Mouse (Mus musculus) liver, adult 2 months (tissue): ENCODE measurements at regions not wholly inside any gene's neighbourhood (a gene's known extent, or its start where the extent isn't known, plus 50 kb on each side); places are given as distances from the start of the nearest gene placed in this dataset.

Experiments
- DNase-seq: peaks from one replicate; pipeline ENCODE4 v3.0.0-alpha.2; 2011; ENCODE audit warnings: low read depth, low spot score; ENCODE audit errors: extremely low read depth
- H3K27ac ChIP-seq: fragments of 200-500 bp; replicated peaks from 2 replicates; pipeline ENCODE4 v1.5.1; 2012; ENCODE audit warnings: low read depth, mild to moderate bottlenecking, control low read depth, inconsistent platforms, low read length; ENCODE audit not compliant: insufficient read depth
- H3K27me3 ChIP-seq: fragments of 200-500 bp; 2 replicates; pipeline ENCODE4 v1.6.1; 2012; ENCODE audit warnings: mild to moderate bottlenecking, moderate library complexity, low read length, inconsistent platforms; ENCODE audit not compliant: control insufficient read depth, insufficient read depth
- H3K36me3 ChIP-seq: fragments of 200-500 bp; 2 replicates; pipeline ENCODE4 v1.6.1; 2012; ENCODE audit warnings: low read length, inconsistent platforms; ENCODE audit not compliant: control insufficient read depth, insufficient read depth
- H3K4me1 ChIP-seq: fragments of 200-500 bp; 2 replicates; pipeline ENCODE4 v1.6.1; 2011; ENCODE audit warnings: low read length; ENCODE audit not compliant: control insufficient read depth, insufficient read depth
- H3K4me3 ChIP-seq: fragments of 200-500 bp; 2 replicates; pipeline ENCODE4 v1.5.1; 2011; ENCODE audit warnings: low read depth, mild to moderate bottlenecking, control low read depth, low read length, moderate library complexity; ENCODE audit not compliant: insufficient read depth
- H3K79me2 ChIP-seq: fragments of 200-500 bp; 2 replicates; pipeline ENCODE4 v1.6.1; 2012; ENCODE audit warnings: inconsistent platforms, mild to moderate bottlenecking, low read length, moderate library complexity; ENCODE audit not compliant: control insufficient read depth, insufficient read depth
- H3K9ac ChIP-seq: fragments of 200-500 bp; 2 replicates; pipeline ENCODE4 v1.6.1; 2012; ENCODE audit warnings: low read depth, mild to moderate bottlenecking, control low read depth, inconsistent platforms, low read length
- CTCF ChIP-seq: fragments of 200-500 bp; IDR thresholded peaks from 2 replicates; pipeline ENCODE4 v1.5.1; 2011; ENCODE audit warnings: low read depth, low read length, control low read depth
- POLR2A ChIP-seq: fragments of 200-500 bp; IDR thresholded peaks from 2 replicates; pipeline ENCODE4 v1.6.1; 2011; ENCODE audit warnings: low read length, control low read depth; ENCODE audit not compliant: insufficient read depth; ENCODE audit errors: extremely low read depth
- WGBS: fragments of 180-500 bp; shearing (Covaris S2); methylation state at CpG from one replicate; pipeline ENCODE4 v1.1.7; 2018; 5-methylcytosine and 5-hydroxymethylcytosine counted together

DNA sequence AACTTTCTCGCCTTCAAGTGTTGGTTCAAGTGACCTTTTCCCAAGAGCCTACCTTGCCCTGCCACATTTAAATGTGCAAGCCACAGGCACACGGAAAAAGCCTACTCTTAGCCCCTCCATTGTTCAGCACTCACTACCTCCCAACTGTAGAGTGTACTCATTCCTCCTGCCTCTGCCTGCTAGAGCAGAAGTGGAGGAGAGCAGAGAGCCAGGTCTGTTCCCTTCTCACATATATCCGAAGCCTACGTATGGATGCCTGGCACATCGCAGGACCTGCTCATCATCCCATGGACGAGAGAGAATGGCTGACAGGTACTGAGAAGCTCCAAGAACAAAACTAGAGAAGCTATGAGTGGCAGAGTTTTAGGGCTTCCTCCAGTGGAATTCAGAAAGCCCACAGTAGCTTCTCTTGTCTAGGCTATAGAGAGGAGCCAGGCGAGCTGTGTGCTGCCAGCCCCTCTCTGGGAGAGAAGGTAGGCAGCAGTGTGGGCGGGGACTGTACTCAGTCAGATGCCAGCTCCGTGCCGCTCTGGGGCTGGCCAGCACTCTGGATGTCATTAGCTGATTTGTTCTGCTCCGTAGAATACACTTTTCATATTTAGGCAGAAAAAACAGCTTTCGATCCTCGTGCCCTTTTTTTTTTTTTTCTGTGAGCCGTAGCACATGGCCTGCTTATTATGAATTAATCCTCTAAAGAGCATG is 86.1 kb upstream of the Pkdcc start:
- H3K79me2 ChIP-seq, result no peaks in the 10 kb centered on the region
- no peaks in the 10 kb centered on the region for H3K36me3 ChIP-seq
- H3K27ac ChIP-seq, result no peak overlapping the region
- no peaks in the 10 kb centered on the region for H3K27me3 ChIP-seq
- no peak overlapping the region for H3K4me3 ChIP-seq
- 92% methylated on average over 14 of the region's 14 CpGs for WGBS
- no peak for TF ChIP-seq CTCF
- no peaks in the 10 kb centered on the region for H3K4me1 ChIP-seq
- DNase-seq, result no peak
- no peak overlapping the region for H3K9ac ChIP-seq

DNA sequence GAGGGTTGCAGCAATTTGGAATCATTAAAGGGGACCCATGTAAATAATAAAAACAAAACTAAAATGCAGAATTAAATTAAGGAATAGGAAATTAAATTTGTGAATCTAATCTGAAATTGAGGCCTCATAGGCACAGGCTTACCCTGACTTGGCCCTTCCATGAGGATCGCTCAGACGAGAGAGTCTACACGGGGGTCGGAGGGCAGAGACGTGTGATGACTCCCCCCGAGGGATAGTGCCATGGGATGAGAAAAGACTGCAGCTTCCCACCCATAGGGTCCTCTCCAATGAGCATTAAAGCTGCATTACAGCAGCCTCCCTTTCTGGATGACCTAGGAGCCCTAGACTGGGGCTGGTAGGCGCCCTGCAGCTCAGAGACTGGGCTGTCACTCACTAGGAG is 85.4 kb upstream of the Pkdcc start:
- WGBS, result 91% methylated on average over 7 of the region's 7 CpGs
- DNase-seq, result no peak
- TF ChIP-seq CTCF, result no peak
- TF ChIP-seq POLR2A, result no peak

GRCm38 (mm10) chr17:83133201-83133600 is 81.9 kb upstream of the Pkdcc start:
- no peak overlapping the region for H3K9ac ChIP-seq
- 90% methylated on average over 9 of the region's 9 CpGs for WGBS
- H3K4me1 ChIP-seq, result no peaks in the 10 kb centered on the region
- H3K4me3 ChIP-seq, result no peak overlapping the region
- no peak for TF ChIP-seq CTCF
- TF ChIP-seq POLR2A, result no peak
- DNase-seq, result no peak
- H3K27ac ChIP-seq, result no peak overlapping the region
- H3K36me3 ChIP-seq, result no peaks in the 10 kb centered on the region
- no peaks in the 10 kb centered on the region for H3K27me3 ChIP-seq
- H3K79me2 ChIP-seq, result no peaks in the 10 kb centered on the region

More for the DNA sequence above, 85.4 kb upstream of the Pkdcc start:
- Histone ChIP-seq H3K27ac (no peak overlapping the region), H3K79me2 (no peaks in the 10 kb centered on the region), H3K4me1 (no peaks in the 10 kb centered on the region), H3K9ac (no peak overlapping the region), H3K4me3 (no peak overlapping the region), H3K36me3 (no peaks in the 10 kb centered on the region), H3K27me3 (no peaks in the 10 kb centered on the region)

DNA sequence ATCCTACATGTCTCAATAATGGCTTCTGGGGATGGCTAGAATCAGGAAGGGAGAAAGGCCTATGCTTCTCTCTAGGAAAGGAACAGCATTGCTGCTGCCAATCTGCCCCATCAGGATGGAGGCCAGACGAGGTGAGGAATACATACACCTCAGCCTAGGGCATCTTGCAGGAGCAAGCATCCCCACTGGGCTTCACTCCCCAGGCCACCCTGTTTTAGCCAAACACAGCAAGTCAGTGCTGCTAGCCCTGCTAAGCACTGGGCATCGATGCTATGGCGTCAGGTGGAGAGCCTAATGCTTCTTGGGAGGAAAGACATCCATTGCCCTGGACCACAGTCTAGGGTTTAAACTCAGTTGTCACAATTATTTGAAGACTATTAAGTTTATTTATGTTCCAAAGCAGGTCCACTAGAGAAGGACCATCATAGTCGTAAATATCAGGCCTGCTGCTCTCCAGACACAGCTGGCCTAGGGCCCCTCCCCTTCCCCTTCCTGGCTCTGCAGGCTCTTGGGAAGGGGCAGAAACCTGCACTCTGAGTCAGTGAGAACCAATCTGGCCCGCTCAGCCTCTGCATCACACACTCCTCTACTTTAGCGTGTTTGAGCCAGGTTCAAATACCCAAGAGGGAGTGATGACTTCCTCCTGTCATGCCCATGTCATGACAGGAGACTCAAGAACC is 79.5 kb upstream of the Pkdcc start:
- DNase-seq, result no peak
- H3K27ac ChIP-seq, result no peak overlapping the region
- H3K36me3 ChIP-seq, result no peaks in the 10 kb centered on the region
- WGBS, result 85% methylated on average over 6 of the region's 6 CpGs
- TF ChIP-seq CTCF (no peak), POLR2A (no peak)
- H3K79me2 ChIP-seq, result no peaks in the 10 kb centered on the region
- no peaks in the 10 kb centered on the region for H3K27me3 ChIP-seq
- no peak overlapping the region for H3K4me3 ChIP-seq
- H3K4me1 ChIP-seq, result no peaks in the 10 kb centered on the region
- H3K9ac ChIP-seq, result no peak overlapping the region

DNA sequence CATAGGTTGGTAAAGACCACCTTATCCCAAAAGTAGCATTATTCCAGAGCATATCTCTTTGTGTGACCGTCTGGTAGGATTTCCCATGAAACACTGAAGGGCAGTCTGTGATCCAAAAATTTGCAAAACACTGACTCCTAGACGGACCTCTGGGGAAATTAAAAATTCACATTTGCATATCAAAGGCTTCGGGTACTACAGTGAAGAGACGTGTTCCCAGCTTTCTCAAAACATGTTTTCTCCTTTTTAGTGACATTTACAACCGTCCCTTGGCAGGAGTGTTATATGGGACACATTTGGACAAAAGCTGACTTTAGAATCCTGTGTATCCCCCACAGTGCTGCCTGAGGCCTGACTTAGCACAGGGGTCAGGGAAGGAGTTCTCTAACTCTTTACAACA is 78.8 kb upstream of the Pkdcc start:
- Histone ChIP-seq H3K9ac (no peak overlapping the region), H3K27me3 (no peaks in the 10 kb centered on the region), H3K27ac (no peak overlapping the region), H3K79me2 (no peaks in the 10 kb centered on the region), H3K4me1 (no peaks in the 10 kb centered on the region), H3K4me3 (no peak overlapping the region), H3K36me3 (no peaks in the 10 kb centered on the region)
- 94% methylated on average over 5 of the region's 5 CpGs for WGBS
- TF ChIP-seq CTCF (no peak), POLR2A (no peak)
- DNase-seq, result no peak

GRCm38 (mm10) chr17:83137720-83138119 is 77.4 kb upstream of the Pkdcc start:
- no peaks in the 10 kb centered on the region for H3K4me1 ChIP-seq
- H3K4me3 ChIP-seq, result no peak overlapping the region
- WGBS, result 81% methylated on average over 7 of the region's 7 CpGs
- no peak overlapping the region for H3K27ac ChIP-seq
- no peaks in the 10 kb centered on the region for H3K36me3 ChIP-seq
- no peaks in the 10 kb centered on the region for H3K27me3 ChIP-seq
- H3K9ac ChIP-seq, result no peak overlapping the region
- DNase-seq, result no peak
- TF ChIP-seq POLR2A (no peak), CTCF (no peak)
- no peaks in the 10 kb centered on the region for H3K79me2 ChIP-seq
